Mouse (Mus musculus) kidney, embryonic 14.5 days (tissue): ENCODE results near the gene Cfap70. TPM values are rescaled to one million over a fixed set of nuclear protein-coding genes. Genes with fewer than 3 reads are reported as not detected.

Source experiments
- ATAC-seq: fragments of 200-750 bp; cut with Nextera tagmentation; 2 replicates; pipeline ENCODE4 v1.8.0; 2017; ENCODE audit warnings: moderate number of reproducible peaks, mild to moderate bottlenecking, moderate TSS enrichment, moderate library complexity; ENCODE audit not compliant: low FRiP score, low TSS enrichment
- H3K27ac ChIP-seq: fragments of 300-500 bp; sonication (generic); 2 replicates; pipeline ENCODE4 v1.5.1; 2014; ENCODE audit warnings: low read depth, mild to moderate bottlenecking, low read length, moderate library complexity, mixed read lengths
- H3K27me3 ChIP-seq: fragments of 300-500 bp; sonication (generic); 2 replicates; pipeline ENCODE4 v1.6.1; 2014; ENCODE audit warnings: mild to moderate bottlenecking, low read length; ENCODE audit not compliant: control insufficient read depth, insufficient read depth
- H3K36me3 ChIP-seq: fragments of 300-500 bp; sonication (generic); 2 replicates; pipeline ENCODE4 v1.6.1; 2014; ENCODE audit warnings: low read length, mixed read lengths; ENCODE audit not compliant: control insufficient read depth, insufficient read depth
- H3K4me1 ChIP-seq: fragments of 300-500 bp; sonication (generic); 2 replicates; pipeline ENCODE4 v1.6.1; 2014; ENCODE audit warnings: low read length, mixed read lengths; ENCODE audit not compliant: control insufficient read depth, insufficient read depth
- H3K4me2 ChIP-seq: fragments of 300-500 bp; sonication (generic); replicated peaks from 2 replicates; pipeline ENCODE4 v1.6.1; 2014; ENCODE audit warnings: low read depth, mild to moderate bottlenecking, low read length
- H3K4me3 ChIP-seq: fragments of 300-500 bp; sonication (generic); 2 replicates; pipeline ENCODE4 v1.5.1; 2014; ENCODE audit warnings: mild to moderate bottlenecking, low read length
- H3K9ac ChIP-seq: fragments of 300-500 bp; sonication (generic); 2 replicates; pipeline ENCODE4 v1.6.1; 2014; ENCODE audit warnings: low read depth, mild to moderate bottlenecking, low read length, moderate library complexity
- H3K9me3 ChIP-seq: fragments of 300-500 bp; sonication (generic); 2 replicates; pipeline ENCODE4 v1.6.1; 2016; ENCODE audit warnings: low read length; ENCODE audit not compliant: control insufficient read depth
- WGBS: fragments of 180-500 bp; shearing (Covaris S2); extraction: QIAGEN DNeasy Blood & Tissue Kit; methylation state at CpG from one replicate; pipeline ENCODE4 v1.1.7; 2014; 5-methylcytosine and 5-hydroxymethylcytosine counted together
- polyA plus RNA-seq: library from polyadenylated mRNA; unstranded; fragments of >200 nt; fragmentation: Nextera tagmentation; extraction: Ambion mirVana; gene quantifications from 2 replicates; pipeline ENCODE4 v1.2.1, GENCODE M21; 2014

Gene Cfap70
- 0.39 and 0.72 TPM in 2 replicates for polyA plus RNA-seq

DNA sequence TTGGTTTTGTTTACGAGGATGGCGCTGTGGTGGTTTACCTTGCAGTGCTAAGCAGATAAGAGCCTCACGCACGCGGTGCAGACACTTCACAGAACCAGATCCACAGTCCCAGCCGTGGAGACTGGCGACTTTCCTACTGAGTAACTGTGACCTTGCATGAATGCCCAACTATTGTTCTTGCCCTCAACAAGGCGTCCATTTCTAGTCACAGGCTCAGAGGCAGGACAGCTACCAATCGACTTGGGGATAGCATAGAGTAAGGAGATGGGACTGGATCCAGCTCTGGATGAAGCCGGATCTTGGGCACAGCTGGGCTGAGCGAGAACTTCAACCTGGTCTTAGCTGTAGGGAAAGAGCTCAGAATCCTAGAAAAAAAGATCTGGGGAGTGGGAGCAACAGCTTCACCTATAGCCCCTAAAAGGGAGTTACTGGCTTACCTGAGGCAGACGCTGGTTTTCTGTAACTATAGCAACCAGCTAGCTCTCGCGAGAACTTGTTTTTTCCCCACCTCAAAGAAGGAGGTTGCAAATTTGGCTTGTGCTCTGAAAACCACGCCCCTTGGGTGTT is at the start of gene Cfap70:
Gene Cfap70, minus strand, starts transcription at position 462 of the 567 bp plus-strand sequence.
- Histone ChIP-seq H3K9ac (peak within 1 kb of the TSS; percentile 50; the same call in 1 of the 2 replicates), H3K36me3 (peaks cover 13% of the 10 kb centered on the region; the same call in 1 of the 2 replicates), H3K9me3 (no peaks in the 10 kb centered on the region), H3K4me2 (peak within 1 kb of the TSS; percentile 78), H3K27ac (no peak within 1 kb of the TSS), H3K27me3 (no peaks in the 10 kb centered on the region), H3K4me3 (peak within 1 kb of the TSS; percentile 40), H3K4me1 (no peaks in the 10 kb centered on the region)
- 3% methylated on average over 15 of the region's 15 CpGs for WGBS
- peak; percentile 77; the same call in 1 of the 2 replicates for ATAC-seq

DNA sequence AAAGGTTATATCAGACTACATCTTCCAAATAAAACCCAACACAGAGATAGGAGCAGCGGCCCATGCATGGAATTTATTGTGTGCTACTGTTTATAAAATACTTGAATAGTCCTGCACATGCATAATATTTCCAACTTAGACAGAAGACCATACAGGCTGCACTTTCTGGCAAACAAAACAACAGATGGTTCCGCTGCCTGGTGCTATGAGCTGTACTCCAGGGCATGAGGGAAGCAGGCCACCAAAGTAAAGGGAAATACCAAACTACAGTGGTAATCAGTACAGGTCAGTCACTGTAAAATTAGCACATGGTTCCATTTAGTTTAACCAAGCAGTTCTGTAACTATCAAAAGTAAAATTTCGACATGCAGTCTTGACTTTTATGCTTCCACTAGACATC is 48.0 kb upstream of the Cfap70 start:
- Histone ChIP-seq H3K36me3 (peaks cover 42% of the 10 kb centered on the region), H3K9me3 (no peaks in the 10 kb centered on the region), H3K9ac (no peak overlapping the region), H3K27me3 (no peaks in the 10 kb centered on the region), H3K4me3 (no peak overlapping the region), H3K27ac (no peak overlapping the region), H3K4me1 (no peaks in the 10 kb centered on the region), H3K4me2 (no peak overlapping the region)
- no peak for ATAC-seq
- 97% methylated on average over 3 of the region's 3 CpGs for WGBS

DNA sequence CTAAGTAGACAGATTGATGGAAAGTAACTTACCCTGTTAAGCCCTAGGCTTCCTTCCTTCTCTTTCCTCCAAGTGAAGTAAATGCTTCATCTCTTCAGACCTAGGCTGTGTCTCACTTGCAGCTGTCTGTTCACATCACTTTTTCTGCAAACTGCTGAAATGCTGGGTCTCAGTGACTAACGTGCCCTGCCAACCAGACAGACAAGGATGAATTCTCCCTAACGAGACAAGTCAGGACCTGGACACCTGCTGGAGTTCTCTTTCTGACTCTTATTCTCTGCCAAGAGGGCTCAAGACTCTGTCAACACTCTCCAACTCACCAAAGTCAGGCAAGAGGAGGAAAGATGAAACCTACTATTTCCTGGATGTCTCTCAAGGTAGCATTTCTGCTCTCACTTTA is 44.6 kb upstream of the Cfap70 start, which contains the start of gene Mss51:
Gene Mss51, minus strand, starts transcription at position 299 of the 400 bp plus-strand sequence.
- H3K4me3 ChIP-seq, result no peak within 1 kb of the TSS
- H3K9me3 ChIP-seq, result no peaks in the 10 kb centered on the region
- no peaks in the 10 kb centered on the region for H3K27me3 ChIP-seq
- no peak within 1 kb of the TSS for H3K4me2 ChIP-seq
- no peak for ATAC-seq
- no peak within 1 kb of the TSS for H3K27ac ChIP-seq
- peaks cover 51% of the 10 kb centered on the region for H3K36me3 ChIP-seq
- 74% methylated on average over 2 of the region's 2 CpGs for WGBS
- H3K9ac ChIP-seq, result no peak within 1 kb of the TSS
- H3K4me1 ChIP-seq, result no peaks in the 10 kb centered on the region

DNA sequence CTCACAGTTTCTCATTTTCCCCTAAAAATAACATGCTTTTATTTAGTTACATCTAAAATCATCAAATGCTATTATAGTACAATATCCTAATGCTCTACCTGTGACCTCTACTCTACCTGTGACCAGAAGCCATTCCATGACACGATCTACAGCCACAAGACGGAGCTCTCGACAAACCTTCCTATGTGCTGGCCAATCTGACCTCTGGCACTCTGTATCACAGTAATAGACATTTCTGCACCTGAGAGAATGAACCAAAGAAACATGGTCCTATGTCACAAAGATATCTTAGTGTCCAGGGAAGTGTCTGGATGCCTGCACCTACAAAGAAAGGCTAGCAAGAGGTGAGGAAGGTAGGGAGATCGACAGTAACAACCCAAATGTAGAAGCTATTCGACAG is 34.0 kb upstream of the Cfap70 start:
- no peaks in the 10 kb centered on the region for H3K27me3 ChIP-seq
- ATAC-seq, result no peak
- H3K4me2 ChIP-seq, result no peak overlapping the region
- no peaks in the 10 kb centered on the region for H3K9me3 ChIP-seq
- 94% methylated on average over 5 of the region's 5 CpGs for WGBS
- no peak overlapping the region for H3K4me3 ChIP-seq
- H3K9ac ChIP-seq, result no peak overlapping the region
- H3K4me1 ChIP-seq, result no peaks in the 10 kb centered on the region
- H3K27ac ChIP-seq, result no peak overlapping the region
- peaks cover 8% of the 10 kb centered on the region; the same call in 1 of the 2 replicates for H3K36me3 ChIP-seq

DNA sequence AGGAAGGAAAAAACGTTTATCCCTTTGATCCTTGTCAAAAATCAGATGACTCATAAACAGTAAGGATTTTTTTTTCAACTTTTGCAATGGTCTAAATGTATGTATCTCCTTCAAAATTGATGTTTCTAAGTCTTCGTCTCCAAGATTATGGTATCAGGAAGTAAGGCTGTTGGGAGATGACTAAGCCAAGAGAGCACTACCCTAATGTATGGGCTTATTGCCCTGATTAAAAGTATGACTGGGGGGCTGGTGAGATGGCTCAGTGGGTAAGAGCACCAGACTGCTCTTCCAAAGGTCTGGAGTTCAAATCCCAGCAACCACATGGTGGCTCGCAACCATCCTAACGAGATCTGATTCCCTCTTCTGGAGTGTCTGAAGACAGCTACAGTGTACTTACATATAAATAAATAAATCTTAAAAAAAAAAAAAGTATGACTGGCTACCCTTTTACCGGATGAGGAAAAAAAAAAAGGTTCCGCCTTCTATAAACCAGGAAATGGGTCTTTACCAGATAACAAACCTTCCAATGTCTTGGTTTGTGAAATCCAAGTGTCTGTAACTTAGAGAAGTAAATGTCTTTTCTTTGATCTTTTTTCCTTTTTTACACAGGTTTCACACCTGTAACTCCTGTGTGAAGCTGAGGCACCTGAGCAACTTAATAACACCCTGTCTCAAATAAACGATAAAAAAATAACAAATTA is 30.2 kb upstream of the Cfap70 start:
- H3K9ac ChIP-seq, result no peak overlapping the region
- peaks cover 12% of the 10 kb centered on the region; the same call in 1 of the 2 replicates for H3K4me1 ChIP-seq
- 89% methylated on average over 7 of the region's 7 CpGs for WGBS
- H3K9me3 ChIP-seq, result no peaks in the 10 kb centered on the region
- no peak overlapping the region for H3K27ac ChIP-seq
- no peak for ATAC-seq
- H3K4me2 ChIP-seq, result no peak overlapping the region
- no peak overlapping the region for H3K4me3 ChIP-seq
- no peaks in the 10 kb centered on the region for H3K27me3 ChIP-seq
- H3K36me3 ChIP-seq, result 0 out of 2 replicates have a peak, but pooled peaks cover 5% of the 10 kb centered on the region

DNA sequence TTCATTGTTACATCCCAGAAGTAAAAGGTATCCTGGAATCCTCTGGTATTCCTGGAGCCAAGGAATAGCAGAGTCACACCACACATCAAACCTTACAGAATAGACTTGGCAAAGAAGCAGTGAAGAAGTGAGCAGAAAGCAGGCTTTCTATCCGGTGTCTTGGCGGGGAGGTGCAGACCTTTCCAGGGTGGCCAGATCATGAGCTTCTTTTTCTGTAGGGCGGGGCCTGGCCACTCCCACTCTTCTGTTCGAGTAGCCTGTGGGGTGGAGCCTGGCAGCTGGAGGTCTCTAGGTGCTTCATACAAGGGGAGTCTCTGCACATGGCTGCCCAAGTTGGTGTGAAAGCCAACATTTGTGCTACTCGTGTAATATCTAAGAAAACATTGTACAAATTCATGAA is 29.2 kb upstream of the Cfap70 start:
- Histone ChIP-seq H3K27ac (no peak overlapping the region), H3K4me3 (no peak overlapping the region), H3K4me1 (peaks cover 12% of the 10 kb centered on the region; the same call in 1 of the 2 replicates), H3K4me2 (no peak overlapping the region), H3K9me3 (no peaks in the 10 kb centered on the region), H3K27me3 (no peaks in the 10 kb centered on the region), H3K9ac (no peak overlapping the region), H3K36me3 (0 out of 2 replicates have a peak, but pooled peaks cover 5% of the 10 kb centered on the region)
- 0 out of 2 replicates have a peak, but pooled peaks have one; percentile 33 for ATAC-seq
- WGBS, result 15% methylated on average over 5 of the region's 5 CpGs

DNA sequence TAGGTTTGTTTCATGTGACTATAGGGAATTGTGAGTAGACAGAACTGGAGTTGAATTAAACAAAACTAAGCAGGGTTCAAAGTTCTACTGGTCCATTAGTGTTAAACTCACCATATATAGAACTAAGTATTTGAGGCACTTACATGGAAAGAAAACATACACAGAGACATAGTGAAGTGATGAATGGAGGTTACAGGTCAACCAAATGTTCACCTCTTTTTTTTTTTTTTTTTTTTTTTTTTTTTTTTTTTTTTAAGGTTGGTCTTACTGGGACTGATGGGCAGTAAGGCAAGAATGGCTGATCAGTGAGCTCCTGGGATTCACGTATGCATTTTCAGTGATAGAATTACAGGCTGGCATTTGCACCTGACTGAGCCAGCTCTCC is 28.2 kb upstream of the Cfap70 start:
- peak; percentile 25 for ATAC-seq
- 0 out of 2 replicates have a peak, but pooled peaks cover 3% of the 10 kb centered on the region for H3K36me3 ChIP-seq
- peak overlapping the region; percentile 79 for H3K4me3 ChIP-seq
- peak overlapping the region; percentile 72 for H3K4me2 ChIP-seq
- no peaks in the 10 kb centered on the region for H3K27me3 ChIP-seq
- no peak overlapping the region for H3K27ac ChIP-seq
- WGBS, result 57% methylated on average over 1 of the region's 1 CpGs
- H3K9ac ChIP-seq, result no peak overlapping the region
- H3K9me3 ChIP-seq, result no peaks in the 10 kb centered on the region
- peaks cover 12% of the 10 kb centered on the region; the same call in 1 of the 2 replicates for H3K4me1 ChIP-seq

DNA sequence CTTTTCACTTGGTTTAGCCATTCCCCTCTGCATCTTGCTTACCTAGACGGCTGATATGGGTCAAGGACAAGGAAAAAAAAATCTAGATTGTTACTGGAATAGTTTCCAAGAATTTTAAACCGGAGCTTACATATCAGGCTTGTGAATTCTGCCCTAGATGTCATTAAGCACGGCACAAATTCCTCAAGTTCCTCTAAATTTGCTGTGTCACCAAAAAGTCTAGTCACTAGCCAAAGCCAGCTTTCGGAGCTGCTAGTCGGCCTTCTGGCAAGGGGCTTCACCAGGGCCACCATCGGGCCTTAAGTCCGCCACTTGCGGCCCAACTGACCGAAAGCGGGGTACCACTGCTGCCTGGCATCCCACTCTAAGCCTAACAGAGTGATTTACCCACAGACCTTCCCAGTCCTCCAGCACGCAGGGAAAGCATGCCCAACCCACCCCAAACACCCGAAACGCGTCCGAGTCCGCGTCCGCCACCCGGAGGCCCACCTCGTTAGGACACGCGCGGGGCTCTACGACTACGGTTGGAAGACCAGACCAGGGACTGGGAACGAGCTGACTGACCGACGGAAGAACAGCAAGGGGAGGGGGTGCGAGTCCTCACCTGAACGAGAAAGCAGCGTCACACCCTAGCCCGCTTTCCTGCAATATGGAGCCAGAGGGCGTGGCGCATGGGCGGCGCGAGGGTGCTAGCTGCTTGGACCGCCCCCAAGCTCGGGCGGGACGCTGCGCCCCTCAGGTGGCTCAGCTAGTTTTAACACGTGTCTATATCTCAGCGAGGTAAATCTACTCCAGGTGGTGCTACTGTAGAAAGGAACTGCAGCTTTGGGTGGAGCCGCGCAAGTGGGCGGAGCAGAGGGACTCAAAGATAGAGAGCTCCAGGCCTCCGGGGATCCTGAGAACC is 27.5 kb upstream of the Cfap70 start, which contains the start of gene Anxa7:
Gene Anxa7, minus strand, starts transcription at position 843 of the 904 bp plus-strand sequence.
- WGBS, result 1% methylated on average over 48 of the region's 48 CpGs
- no peaks in the 10 kb centered on the region for H3K9me3 ChIP-seq
- peak; percentile 90 for ATAC-seq
- no peaks in the 10 kb centered on the region for H3K27me3 ChIP-seq
- peak within 1 kb of the TSS; percentile 79 for H3K4me3 ChIP-seq
- H3K36me3 ChIP-seq, result 0 out of 2 replicates have a peak, but pooled peaks cover 3% of the 10 kb centered on the region
- peak within 1 kb of the TSS; percentile 72 for H3K4me2 ChIP-seq
- H3K9ac ChIP-seq, result peak within 1 kb of the TSS; percentile 75
- peaks cover 12% of the 10 kb centered on the region; the same call in 1 of the 2 replicates for H3K4me1 ChIP-seq
- no peak within 1 kb of the TSS for H3K27ac ChIP-seq
